Mouse (Mus musculus) adrenal gland, postnatal 36 days (tissue): ENCODE measurements around the gene Phldb2. TPM values are rescaled to one million over a fixed set of nuclear protein-coding genes. Genes with fewer than 3 reads are reported as not detected.

Experiments
- DNase-seq, 2 experiments: peaks; one replicate each; pipeline ENCODE4 v3.0.0; 2021; ENCODE audit warnings: mixed read lengths in 1 of 2
- long read RNA-seq, 2 experiments: library from polyadenylated mRNA; stranded (forward); transcript quantifications; one replicate each; pipeline ENCODE4 v2.0.0; 2021; ENCODE audit warnings: borderline sequencing depth in 2 of 2
- total RNA-seq, 2 experiments: library from RNA; stranded (reverse); gene quantifications; 2 replicates each; pipeline ENCODE4 v1.2.3; 2021

The Phldb2 gene
- 10 to 100 TPM; 29.8 to 50.3 TPM for total RNA-seq
- long read RNA-seq, experiment 1, partial matches to known transcripts = 2 of 7 reads
- long read RNA-seq, experiment 1, other reads (novel, unspliced or antisense) = 5 of 7 reads
- long read RNA-seq, experiment 2, full-length matches to known transcripts = 1 of 5 reads
- long read RNA-seq, experiment 2, partial matches to known transcripts = 2 of 5 reads
- long read RNA-seq, experiment 2, other reads (novel, unspliced or antisense) = 2 of 5 reads

DNA sequence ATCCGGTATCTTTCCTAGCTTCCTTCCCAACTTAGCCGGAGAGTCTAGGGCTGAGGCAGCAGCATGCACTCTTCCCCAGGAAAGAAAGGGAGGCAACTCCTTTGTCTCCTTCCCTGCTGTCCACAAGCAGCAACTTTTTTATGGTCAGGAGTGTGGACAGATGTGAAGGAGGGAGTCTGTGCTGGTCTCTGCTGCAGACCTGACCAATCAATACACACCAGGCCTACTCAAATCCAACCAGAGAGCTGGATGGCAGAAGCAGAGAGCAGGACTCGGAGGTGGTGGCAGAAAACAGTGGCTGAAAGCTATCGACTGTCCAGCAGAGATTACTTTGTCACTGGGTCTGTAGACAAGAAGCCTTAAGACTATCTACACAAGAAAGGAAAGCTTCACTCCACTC is at the start of gene Phldb2:
TSS of gene Phldb2 (minus strand) at position 205 of the 400 bp plus-strand sequence.
- DNase-seq = no peak

DNA sequence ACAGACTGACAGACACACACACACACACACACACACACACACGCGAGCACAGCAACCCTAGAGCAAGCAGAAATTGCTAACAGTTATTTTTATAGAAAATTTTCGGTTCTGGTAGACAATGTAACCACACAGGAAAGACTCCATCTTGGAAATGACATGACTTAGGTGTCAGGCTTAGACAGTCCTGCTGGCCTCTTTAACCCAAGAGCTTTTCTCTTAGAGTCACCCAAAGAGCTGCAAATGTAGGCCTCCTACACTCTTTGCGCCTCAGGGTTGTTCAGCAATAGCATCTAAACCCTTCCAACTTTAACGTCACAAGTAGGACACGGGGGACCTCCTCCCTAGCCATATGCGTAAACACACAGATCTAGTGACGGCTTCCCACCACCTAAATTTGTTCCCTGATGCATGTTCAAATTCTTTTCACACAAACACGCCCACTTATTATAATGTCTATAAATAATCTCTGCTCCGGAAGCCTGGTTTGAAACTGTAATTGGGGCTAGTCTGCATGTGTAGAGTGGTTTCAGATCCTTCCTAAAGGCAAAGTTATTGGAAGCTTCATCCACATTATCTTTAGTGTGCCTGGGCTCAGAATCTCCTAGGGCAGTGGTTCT is 48.3 kb upstream of the Phldb2 start:
- no peak for DNase-seq

DNA sequence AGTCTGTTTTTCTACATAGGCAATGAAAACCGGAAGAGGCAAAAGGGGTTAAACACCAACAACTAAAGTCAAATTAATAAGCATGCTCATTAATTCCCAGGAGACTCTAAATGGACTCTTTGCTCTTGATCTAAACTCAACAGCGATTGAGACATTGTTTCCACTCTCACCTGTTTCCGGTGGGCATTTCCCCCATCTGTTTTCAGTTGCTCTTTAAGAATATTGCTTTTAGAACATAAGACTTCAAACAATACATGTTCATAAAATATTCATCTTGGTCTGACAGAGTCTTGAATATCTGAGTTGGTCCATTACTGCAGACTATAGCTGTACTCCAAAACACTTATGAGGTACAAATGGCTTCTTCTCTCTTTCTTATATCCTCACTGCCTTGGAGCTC is 47.6 kb upstream of the Phldb2 start:
- no peak for DNase-seq

DNA sequence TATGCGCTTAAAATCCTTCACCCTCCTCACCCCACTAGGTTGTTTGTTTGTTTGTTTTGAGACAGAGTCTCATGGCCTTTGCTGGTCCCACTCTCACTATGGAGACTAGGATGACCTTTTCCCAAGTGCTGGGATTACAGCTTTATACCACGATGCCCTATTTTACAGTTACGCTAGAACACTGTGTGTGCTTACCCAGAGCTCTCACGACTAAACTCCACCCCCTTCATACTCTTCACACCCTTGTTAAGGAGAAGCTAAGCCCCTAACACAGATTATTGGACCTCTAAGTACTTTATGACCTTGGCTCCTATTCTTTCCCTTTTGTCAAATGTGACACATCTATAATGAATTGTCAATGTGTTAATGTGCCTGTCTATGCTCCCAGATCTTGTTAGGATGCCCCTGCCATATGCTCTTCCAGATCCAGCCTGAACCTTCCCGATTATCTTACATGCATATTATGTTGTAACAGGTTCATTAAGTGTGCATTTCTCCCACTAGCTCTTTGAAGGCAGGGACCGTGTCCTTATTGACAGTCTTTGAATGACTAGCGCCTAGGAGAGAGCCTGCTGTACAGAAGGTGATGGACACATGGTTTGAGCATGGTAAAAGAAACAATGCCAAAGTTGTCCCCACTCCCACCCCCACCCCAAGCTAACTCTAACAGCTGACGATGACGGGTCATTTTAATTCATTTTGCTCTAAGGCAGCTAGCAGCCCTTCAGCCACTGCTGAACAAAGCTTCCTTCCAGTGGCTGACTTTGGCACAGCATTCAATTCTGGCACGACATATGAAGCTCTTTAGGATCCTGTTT is 46.2 kb upstream of the Phldb2 start:
- no peak for DNase-seq

DNA sequence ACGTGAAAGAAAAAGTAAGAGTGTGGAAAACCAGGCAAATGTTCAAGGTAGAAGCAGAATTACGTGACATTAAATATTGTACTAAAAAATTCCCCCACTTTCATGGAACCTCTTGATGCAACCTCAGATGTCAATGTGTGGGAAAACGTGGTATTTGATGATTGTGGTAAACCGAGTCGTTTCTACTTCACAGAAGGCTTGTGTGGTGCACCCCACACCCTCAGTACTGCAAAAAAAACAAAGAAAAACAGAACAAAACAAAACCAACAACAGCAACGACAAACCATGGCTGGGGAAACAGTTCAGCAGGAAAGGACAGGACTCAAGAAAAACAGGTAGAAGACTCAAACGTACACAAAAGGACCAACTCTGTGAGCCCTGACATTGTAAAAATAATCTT is 44.8 kb upstream of the Phldb2 start:
- DNase-seq = no peak

DNA sequence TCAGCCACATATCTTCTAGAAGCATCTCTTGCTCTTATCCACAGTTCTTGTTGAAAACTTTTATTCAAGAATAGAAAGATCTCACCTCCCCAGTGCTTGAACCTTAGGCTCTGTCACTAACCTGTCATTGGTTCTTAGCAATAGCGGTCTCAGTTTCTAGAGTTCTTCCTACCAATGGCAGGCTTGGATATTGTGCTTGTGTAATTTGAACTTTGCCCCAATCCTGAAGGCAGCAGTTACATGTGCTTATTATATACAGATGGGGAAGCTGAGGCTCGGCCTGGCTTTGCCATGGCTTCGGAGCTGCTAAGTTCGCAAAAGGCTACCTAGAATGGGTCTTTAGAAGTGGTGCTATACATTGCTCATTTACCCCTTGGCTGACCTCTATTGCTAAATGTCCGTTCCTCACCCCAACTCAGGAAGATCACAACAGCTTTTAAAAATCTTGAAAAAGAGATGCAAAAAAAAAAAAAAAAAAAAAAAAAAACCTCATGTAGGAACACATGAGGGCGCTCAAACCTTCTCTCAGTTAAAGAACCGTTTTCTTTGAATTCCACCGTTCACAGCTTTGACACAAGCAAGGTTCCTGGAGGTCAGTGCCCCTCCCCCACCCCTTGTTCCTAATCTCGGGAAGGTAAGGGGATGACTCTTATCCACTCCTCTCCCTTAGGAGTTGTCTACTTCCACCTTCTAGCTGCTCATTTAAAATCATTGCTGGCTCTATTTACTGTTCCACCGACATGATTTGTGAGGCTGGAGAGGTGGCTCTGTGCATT is 37.7 kb upstream of the Phldb2 start:
- no peak for DNase-seq

DNA sequence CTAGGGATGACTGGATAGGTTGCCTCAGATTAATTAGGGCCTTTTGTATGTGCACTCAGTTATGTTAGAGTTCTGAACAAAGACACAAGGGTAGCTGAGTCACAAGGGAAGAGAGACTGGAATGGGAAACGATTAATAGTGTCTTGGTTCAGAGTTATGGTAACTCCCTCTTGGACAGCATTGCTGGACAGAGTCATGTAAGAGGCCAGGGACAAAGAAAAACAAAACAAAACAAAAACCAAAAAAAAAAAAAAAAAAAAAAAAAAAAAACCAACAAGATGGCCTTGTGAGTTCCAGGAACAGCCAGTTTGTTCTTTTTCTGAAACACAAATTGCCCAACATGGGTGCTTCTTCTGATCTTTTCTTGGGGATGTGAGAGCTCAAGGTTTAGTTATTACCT is 32.8 kb upstream of the Phldb2 start:
- no peak for DNase-seq

DNA sequence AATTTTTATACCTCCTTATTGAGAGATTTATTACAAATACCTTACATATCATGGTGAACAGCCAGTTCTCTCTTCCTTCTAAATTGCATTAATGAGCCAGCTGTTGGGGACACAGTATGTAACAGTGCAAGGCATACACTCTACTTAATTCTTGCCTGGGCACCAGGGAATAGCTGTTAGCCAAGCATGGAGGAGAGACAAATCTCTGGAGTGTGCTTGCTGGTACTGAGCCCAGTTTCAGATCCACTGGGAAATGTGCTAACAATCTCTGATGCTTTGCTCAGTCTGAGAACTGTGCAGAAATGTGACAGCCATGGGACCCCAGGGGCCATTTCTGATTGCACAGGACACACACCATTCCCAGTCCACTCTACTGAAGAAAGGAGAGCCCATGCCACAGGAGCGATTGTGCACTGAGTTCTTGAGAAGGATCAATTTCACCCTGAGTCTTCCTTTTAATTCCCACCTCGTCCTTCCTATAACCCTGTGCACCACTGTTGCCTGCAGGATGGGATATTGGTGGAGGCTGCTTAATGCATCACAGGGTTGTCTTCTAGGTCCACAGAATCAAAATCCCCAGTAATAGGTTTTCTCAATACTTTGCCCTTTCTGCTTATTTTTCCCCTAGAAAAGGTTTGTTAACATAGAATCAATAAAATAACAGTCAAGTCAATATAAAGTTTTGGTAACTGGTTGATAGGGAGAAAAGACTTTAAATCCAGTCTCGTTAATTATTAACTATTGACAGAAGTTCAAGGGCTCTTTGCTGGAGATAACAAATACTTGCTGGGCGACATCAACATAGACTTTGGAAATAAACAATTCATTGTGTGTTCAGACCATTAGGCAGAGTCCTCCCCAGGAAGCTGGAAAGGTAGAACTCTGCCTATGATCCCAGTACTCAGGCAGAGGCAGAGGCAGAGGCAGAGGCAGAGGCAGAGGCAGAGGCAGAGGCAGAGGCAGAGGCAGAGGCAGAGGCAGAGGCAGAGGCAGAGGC is 31.5 kb upstream of the Phldb2 start:
- peak in 1 of 2 experiments; percentile 17 for DNase-seq

DNA sequence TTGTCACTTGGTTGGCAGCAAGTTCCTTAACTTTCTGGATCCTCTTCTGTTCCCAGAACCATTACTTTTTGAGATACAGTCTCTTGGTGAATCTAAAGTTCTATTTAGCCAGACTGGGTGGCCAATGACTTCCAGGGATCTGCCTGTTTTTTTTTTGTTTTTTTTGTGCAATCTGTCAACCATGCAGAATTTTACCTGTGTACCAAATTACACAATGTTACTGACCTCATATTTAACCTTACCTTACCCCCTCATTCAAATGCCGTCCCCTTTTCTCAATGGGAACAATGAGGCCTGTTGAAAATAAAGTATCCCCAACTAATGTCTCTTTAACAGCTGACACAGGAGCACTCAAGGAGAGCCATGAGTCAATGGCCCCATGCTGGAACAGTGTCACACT is 22.9 kb upstream of the Phldb2 start:
- no peak for DNase-seq

DNA sequence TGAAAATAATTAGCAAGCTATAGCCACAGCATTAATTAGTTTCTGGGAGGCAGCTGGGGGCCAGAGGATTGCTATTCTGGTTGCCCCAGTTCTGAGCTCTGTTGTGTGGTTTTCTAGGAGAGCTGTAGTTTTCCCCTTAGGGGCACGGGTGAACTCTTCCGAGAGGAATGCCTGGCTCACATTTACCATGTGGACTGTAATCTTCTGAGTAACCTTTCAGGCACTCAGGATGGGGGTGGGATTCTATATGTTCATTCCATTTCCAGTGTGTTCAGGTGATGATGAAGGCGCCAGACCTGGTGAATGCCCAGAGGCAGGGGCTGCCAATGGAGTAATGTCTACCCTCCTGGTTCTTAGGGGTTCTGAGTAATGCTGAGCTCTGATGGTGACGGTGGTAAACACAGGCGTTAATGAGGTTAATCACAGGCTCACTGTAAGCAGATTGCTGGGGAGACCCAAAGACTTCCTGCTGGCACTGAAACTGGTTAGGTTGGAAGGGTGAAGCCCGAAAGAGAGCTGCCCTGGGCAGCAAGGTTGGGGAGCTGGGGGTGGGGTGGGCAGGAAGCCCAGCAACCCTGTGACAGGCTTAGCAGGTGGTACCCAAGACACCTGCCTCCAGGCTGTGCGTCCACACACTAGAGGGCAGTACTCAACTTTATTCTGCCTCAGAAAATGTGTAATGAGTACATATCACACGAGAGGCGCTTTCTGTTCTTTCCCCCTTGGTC is 20.7 kb upstream of the Phldb2 start:
- DNase-seq = no peak

DNA sequence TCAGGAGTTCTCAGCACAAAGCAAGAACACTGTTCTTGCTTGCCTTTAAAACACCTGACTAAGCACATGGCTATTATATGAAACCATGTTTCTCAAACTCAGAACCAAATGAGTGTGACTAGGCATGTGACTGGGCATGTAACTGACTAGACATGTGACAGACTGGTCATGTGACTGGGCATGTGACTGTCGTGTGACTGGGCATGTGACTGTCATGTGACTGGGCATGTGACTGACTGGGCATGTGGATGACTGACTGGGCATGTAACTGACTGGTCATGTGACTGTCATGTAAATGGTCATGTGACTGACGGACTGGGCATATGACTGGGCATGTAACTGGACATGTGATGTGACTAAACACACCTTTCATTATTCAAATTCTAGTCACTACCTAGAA is 16.8 kb upstream of the Phldb2 start:
- no peak for DNase-seq

DNA sequence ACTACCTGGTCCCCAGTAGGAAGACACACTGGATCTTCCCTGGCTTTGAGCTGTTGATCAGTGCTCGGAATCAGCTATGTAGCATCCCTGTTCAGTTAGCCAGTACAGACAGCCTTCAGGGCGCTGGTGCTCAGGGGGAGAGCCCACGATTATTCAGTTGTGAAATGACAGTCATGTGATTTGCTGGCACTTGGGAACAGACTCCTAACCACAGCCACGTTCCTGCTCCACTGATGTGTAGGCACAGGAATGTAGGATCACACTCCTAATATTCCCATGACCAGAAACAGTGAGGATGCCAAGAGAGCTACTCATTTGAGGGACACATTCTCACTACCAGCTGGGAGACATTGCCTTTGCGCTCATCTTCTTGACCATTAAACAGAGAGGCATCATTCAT is 15.3 kb upstream of the Phldb2 start:
- no peak for DNase-seq

DNA sequence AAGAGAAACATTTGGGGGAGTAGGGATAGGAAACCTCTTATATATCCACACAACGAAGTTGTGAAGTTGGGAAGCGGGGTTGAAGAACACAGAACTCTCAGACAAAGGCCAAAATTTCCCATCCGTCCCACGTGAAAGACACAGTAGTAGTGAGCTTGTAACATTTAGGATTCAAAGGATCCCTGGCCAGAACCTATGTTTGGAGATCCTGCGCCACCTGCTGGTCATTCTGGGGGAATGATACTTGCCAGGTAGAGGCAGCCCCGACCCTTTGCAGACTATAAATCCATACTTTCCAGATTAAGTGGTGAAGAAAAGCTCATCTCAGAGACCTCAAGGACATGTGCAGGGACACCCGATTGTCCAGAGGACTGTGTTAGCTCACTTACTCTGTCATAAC is 14.1 kb upstream of the Phldb2 start:
- DNase-seq = peak; percentile 80 to 81

DNA sequence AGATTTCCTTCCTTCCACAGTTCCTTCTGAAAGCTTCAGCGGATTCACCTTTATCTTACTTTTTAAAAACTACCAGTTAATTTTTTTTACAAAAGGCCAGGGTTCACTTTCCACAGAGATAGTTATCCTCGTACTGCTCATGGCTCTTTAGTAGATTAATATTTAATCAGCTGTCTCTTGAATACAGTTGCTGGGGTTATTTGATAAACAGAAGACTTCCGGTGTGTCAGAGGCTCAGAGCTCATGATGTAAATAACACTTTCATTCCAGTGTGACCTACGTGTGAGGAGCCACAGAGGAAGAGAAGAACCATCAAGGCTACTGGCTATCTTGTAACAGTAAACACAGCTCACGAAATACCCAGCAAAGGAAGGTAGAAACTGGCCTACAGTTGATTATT is 13.2 kb upstream of the Phldb2 start:
- no peak for DNase-seq

DNA sequence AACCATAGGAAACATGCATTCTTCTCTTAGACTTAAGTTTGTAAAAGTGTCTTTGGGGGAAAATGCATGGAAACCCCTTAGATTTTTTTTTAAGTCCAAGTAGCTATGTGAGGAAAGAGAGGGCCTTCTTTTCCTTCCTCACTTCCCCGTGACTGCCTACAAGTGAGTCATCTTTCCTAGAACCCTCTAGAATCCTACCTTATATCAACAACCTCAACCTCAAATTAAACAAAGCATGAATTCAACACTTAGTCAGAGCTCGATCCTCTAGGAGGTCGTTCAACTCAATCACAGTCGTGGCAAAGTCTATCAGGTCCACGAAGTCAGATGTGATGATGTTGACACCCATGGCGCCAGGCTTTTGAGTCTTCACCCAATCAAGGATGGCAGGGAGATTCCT is 11.4 kb upstream of the Phldb2 start:
- no peak for DNase-seq

DNA sequence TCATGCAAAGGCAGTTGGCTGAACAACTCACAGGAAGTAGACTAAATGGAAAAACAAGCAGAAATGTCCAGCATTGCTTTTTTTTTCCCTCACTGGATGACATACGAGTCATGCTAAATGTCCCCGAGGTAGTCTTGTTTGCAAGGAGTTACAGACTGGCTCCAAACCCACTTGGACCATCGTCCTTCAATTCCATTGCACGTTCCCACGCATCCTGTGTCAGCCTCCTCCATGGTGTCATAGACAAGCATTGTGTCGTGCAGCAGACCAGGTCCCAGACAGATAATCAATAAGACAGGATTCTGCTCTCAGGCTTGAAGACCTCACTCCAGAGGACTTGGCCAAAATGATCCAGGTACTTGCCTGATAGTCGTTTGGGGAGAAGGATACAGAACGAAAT is 10.4 kb upstream of the Phldb2 start:
- no peak for DNase-seq

DNA sequence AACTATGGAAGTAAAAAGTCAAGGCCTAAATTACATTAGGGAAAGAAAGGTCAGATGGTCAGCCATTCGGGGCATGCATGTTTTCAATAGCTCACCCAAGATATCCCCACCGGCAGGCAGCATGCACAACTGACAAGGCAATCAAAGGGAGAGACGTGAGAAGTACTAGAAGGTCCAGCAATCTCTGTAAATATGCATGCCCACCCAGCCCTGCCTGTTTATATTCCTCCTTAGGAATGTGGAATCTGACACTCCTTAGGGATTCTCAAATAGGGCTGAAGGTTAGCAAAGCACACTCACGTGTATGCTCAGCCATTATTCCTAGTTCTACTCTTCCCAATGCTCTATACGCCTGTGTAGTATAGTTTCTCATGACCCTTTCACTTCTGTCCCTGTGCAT is 9.7 kb upstream of the Phldb2 start:
- DNase-seq = no peak

DNA sequence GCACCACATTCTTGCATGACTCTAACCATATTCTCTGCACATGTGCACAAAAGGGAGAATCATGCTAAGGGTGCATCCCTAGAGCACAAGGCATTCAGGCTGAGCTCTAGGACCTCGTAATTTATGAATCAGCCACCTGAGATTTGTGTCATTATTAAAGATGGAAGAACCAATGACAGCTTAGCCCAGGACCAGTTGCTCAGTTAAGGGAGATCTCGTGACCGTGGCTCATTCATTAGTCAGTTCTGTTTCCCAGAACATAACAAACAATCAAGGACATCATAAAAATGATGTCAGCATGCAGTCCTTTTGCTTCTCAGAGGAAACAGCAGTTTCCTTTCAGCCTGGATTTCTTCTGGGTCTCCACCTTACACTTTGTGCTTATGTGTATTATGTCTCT is 7.6 kb upstream of the Phldb2 start:
- peak in 1 of 2 experiments; percentile 28 for DNase-seq

DNA sequence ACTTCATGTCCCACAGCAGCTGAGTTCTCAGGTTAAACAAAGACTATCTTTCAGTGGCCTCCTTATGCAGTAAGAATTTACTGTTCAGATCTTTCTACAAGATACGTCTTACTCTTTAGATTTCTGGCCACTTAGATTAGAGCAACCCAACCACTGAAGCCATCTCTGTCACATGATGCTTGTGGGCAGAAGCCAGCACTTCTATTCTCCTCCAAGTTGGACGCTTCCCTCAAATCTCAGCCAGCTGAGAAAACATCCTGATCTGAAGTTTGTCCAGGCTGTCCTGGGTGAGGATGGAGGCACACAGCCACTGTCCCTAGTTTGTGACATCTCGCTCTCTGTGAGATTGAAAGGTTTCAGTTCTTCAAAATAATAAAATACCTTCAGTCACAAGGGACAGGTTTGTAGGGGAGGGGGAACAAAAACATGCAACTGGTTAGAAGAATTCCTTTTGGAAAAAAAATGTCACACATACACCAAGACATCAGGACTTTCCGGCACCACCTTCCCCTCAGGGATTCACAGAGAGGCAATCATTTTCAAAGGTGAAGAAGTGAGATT is 3.1 kb upstream of the Phldb2 start:
- no peak for DNase-seq

DNA sequence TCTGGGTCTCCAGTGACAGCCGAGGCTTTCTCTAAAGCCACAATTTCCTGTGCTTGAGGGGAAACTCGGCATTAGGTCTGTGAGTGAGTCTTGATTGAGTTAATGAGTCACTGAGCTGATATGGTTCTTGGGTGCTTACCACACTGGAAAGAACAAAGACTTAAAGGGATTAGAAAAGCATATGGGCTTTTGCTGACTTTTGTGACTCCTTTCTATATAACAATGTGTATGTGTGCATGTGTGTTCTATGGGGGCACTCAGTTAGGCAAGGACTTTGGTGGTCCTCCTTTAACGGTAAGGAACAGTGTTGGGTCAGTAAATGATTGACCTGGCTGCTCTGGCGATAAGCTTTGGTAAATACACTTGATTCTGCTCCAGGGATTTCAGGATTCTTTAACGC is 897 bp downstream of the Phldb2 start:
- no peak for DNase-seq
